Mouse (Mus musculus) midbrain, embryonic 14.5 days (tissue): ENCODE measurements at regions not wholly inside any gene's neighbourhood (a gene's known extent, or its start where the extent isn't known, plus 50 kb on each side); places are given as distances from the start of the nearest gene placed in this dataset.

Experiments
- ATAC-seq: fragments of 200-750 bp; cut with Nextera tagmentation; 2 replicates; pipeline ENCODE4 v1.8.0; 2017; ENCODE audit warnings: moderate number of reproducible peaks, moderate library complexity; ENCODE audit not compliant: low FRiP score, low TSS enrichment
- DNase-seq: peaks from one replicate; pipeline ENCODE4 v3.0.0-alpha.2; 2015
- H3K27ac ChIP-seq: fragments of 300-500 bp; sonication (generic); replicated peaks from 2 replicates; pipeline ENCODE4 v1.5.1; 2014; ENCODE audit warnings: mild to moderate bottlenecking, low read depth, low read length, moderate library complexity
- H3K27me3 ChIP-seq: fragments of 300-500 bp; sonication (generic); 2 replicates; pipeline ENCODE4 v1.6.1; 2014; ENCODE audit warnings: low read length, control low read depth, mixed read lengths; ENCODE audit not compliant: control insufficient read depth, insufficient read depth
- H3K36me3 ChIP-seq: fragments of 300-500 bp; sonication (generic); 2 replicates; pipeline ENCODE4 v1.6.1; 2014; ENCODE audit warnings: low read length, control low read depth; ENCODE audit not compliant: control insufficient read depth, insufficient read depth
- H3K4me1 ChIP-seq: fragments of 300-500 bp; sonication (generic); 2 replicates; pipeline ENCODE4 v1.6.1; 2014; ENCODE audit warnings: mild to moderate bottlenecking, antibody characterized with exemption, low read length, control low read depth; ENCODE audit not compliant: control insufficient read depth, insufficient read depth
- H3K4me2 ChIP-seq: fragments of 300-500 bp; sonication (generic); 2 replicates; pipeline ENCODE4 v1.6.1; 2014; ENCODE audit warnings: mild to moderate bottlenecking, low read length, moderate library complexity
- H3K4me3 ChIP-seq: fragments of 300-500 bp; sonication (generic); replicated peaks from 2 replicates; pipeline ENCODE4 v1.5.1; 2014; ENCODE audit warnings: low read depth, low read length
- H3K9ac ChIP-seq: fragments of 300-500 bp; sonication (generic); replicated peaks from 2 replicates; pipeline ENCODE4 v1.6.1; 2014; ENCODE audit warnings: mild to moderate bottlenecking, low read length, moderate library complexity
- H3K9me3 ChIP-seq: fragments of 300-500 bp; sonication (generic); 2 replicates; pipeline ENCODE4 v1.6.1; 2016; ENCODE audit warnings: low read length, control low read depth, mixed read lengths; ENCODE audit not compliant: control insufficient read depth
- WGBS: fragments of 180-500 bp; shearing (Covaris S2); extraction: QIAGEN DNeasy Blood & Tissue Kit; methylation state at CpG from one replicate; pipeline ENCODE4 v1.1.7; 2014; 5-methylcytosine and 5-hydroxymethylcytosine counted together

- Histone ChIP-seq H3K9ac (no peak overlapping the region), H3K9me3 (no peaks in the 10 kb centered on the region), H3K4me1 (no peaks in the 10 kb centered on the region), H3K4me2 (no peak overlapping the region), H3K27me3 (no peaks in the 10 kb centered on the region), H3K27ac (no peak overlapping the region), H3K36me3 (no peaks in the 10 kb centered on the region), H3K4me3 (no peak overlapping the region)
- 69% methylated on average over 8 of the region's 8 CpGs for WGBS
- no peak for DNase-seq
- no peak for ATAC-seq
Observed at GRCm38 (mm10) chr6:13523463-13524202, 84.3 kb downstream of the Tmem168 start.

GRCm38 (mm10) chr6:13514126-13514525 is 93.8 kb downstream of the Tmem168 start:
- Histone ChIP-seq H3K36me3 (no peaks in the 10 kb centered on the region), H3K27ac (no peak overlapping the region), H3K4me2 (no peak overlapping the region), H3K4me3 (no peak overlapping the region), H3K9me3 (no peaks in the 10 kb centered on the region), H3K27me3 (no peaks in the 10 kb centered on the region), H3K9ac (no peak overlapping the region), H3K4me1 (no peaks in the 10 kb centered on the region)
- DNase-seq: no peak
- WGBS: 79% methylated on average over 3 of the region's 3 CpGs
- no peak for ATAC-seq

GRCm38 (mm10) chr6:13476493-13477129 is 131.3 kb downstream of the Tmem168 start:
- H3K36me3 ChIP-seq: no peaks in the 10 kb centered on the region
- WGBS: 87% methylated on average over 5 of the region's 5 CpGs
- H3K4me2 ChIP-seq: no peak overlapping the region
- no peak overlapping the region for H3K4me3 ChIP-seq
- ATAC-seq: no peak
- no peak overlapping the region for H3K27ac ChIP-seq
- DNase-seq: peak; percentile 3
- H3K4me1 ChIP-seq: no peaks in the 10 kb centered on the region
- H3K27me3 ChIP-seq: no peaks in the 10 kb centered on the region
- H3K9me3 ChIP-seq: no peaks in the 10 kb centered on the region
- H3K9ac ChIP-seq: no peak overlapping the region

- Histone ChIP-seq H3K9ac (no peak overlapping the region), H3K4me1 (no peaks in the 10 kb centered on the region), H3K27me3 (no peaks in the 10 kb centered on the region), H3K9me3 (no peaks in the 10 kb centered on the region), H3K4me3 (no peak overlapping the region), H3K27ac (no peak overlapping the region), H3K4me2 (no peak overlapping the region), H3K36me3 (no peaks in the 10 kb centered on the region)
- DNase-seq (peak; percentile 4), ATAC-seq (peak; percentile 40; the same call in 1 of the 2 replicates)
- 49% methylated on average over 3 of the region's 3 CpGs for WGBS
Observed at GRCm38 (mm10) chr6:13449160-13449787, 158.6 kb downstream of the Tmem168 start.

GRCm38 (mm10) chr6:13413768-13414167 is 189.0 kb upstream of the Vwde start:
- ATAC-seq: no peak
- DNase-seq: peak; percentile 38
- no peaks in the 10 kb centered on the region for H3K9me3 ChIP-seq

GRCm38 (mm10) chr6:13413092-13413491 is 188.3 kb upstream of the Vwde start:
- Histone ChIP-seq H3K27ac (no peak overlapping the region), H3K9me3 (no peaks in the 10 kb centered on the region), H3K4me3 (no peak overlapping the region), H3K9ac (no peak overlapping the region), H3K27me3 (no peaks in the 10 kb centered on the region), H3K4me2 (no peak overlapping the region), H3K4me1 (no peaks in the 10 kb centered on the region), H3K36me3 (no peaks in the 10 kb centered on the region)
- 85% methylated on average over 3 of the region's 3 CpGs for WGBS
- ATAC-seq: no peak
- no peak for DNase-seq

More at GRCm38 (mm10) chr6:13413768-13414167, 189.0 kb upstream of the Vwde start:
- H3K4me1 ChIP-seq: no peaks in the 10 kb centered on the region
- no peak overlapping the region for H3K27ac ChIP-seq
- H3K27me3 ChIP-seq: no peaks in the 10 kb centered on the region
- no peak overlapping the region for H3K4me3 ChIP-seq
- H3K36me3 ChIP-seq: no peaks in the 10 kb centered on the region
- H3K4me2 ChIP-seq: no peak overlapping the region
- no peak overlapping the region for H3K9ac ChIP-seq

- H3K4me3 ChIP-seq: no peak overlapping the region
- ATAC-seq (no peak), DNase-seq (no peak)
- H3K4me2 ChIP-seq: no peak overlapping the region
- WGBS: 94% methylated on average over 1 of the region's 1 CpGs
- no peaks in the 10 kb centered on the region for H3K36me3 ChIP-seq
- H3K9ac ChIP-seq: no peak overlapping the region
- no peaks in the 10 kb centered on the region; the same call in 1 of the 2 replicates for H3K9me3 ChIP-seq
- H3K27ac ChIP-seq: no peak overlapping the region
- no peaks in the 10 kb centered on the region for H3K4me1 ChIP-seq
- no peaks in the 10 kb centered on the region for H3K27me3 ChIP-seq
Observed at GRCm38 (mm10) chr6:13384469-13384868, 159.7 kb upstream of the Vwde start.

GRCm38 (mm10) chr6:13383211-13383610 is 158.4 kb upstream of the Vwde start:
- 89% methylated on average over 2 of the region's 2 CpGs for WGBS

More at GRCm38 (mm10) chr6:13383211-13383610, 158.4 kb upstream of the Vwde start:
- ATAC-seq (no peak), DNase-seq (no peak)
- Histone ChIP-seq H3K4me3 (no peak overlapping the region), H3K27ac (no peak overlapping the region), H3K4me1 (no peaks in the 10 kb centered on the region), H3K4me2 (no peak overlapping the region), H3K9ac (no peak overlapping the region), H3K27me3 (no peaks in the 10 kb centered on the region), H3K36me3 (no peaks in the 10 kb centered on the region), H3K9me3 (no peaks in the 10 kb centered on the region; the same call in 1 of the 2 replicates)
